Mouse (Mus musculus) neural tube, embryonic 15.5 days (tissue): ENCODE data around the gene Ppp1r3c. TPM values are rescaled to one million over a fixed set of nuclear protein-coding genes. Genes with fewer than 3 reads are reported as not detected.

Experiments used
- ATAC-seq: fragments of 200-750 bp; cut with Nextera tagmentation; 2 replicates; pipeline ENCODE4 v1.8.0; 2017; ENCODE audit warnings: mild to moderate bottlenecking, moderate TSS enrichment, moderate library complexity; ENCODE audit not compliant: low FRiP score
- H3K27ac ChIP-seq: fragments of 300-500 bp; sonication (generic); replicated peaks from 2 replicates; pipeline ENCODE4 v1.5.1; 2015; ENCODE audit warnings: mild to moderate bottlenecking, inconsistent platforms
- H3K27me3 ChIP-seq: fragments of 300-500 bp; sonication (generic); replicated peaks from 2 replicates; pipeline ENCODE4 v1.6.1; 2015; ENCODE audit warnings: inconsistent platforms
- H3K36me3 ChIP-seq: fragments of 300-500 bp; sonication (generic); 2 replicates; pipeline ENCODE4 v1.6.1; 2015; ENCODE audit warnings: inconsistent platforms
- H3K4me1 ChIP-seq: fragments of 300-500 bp; sonication (generic); 2 replicates; pipeline ENCODE4 v1.6.1; 2015; ENCODE audit warnings: inconsistent platforms
- H3K4me2 ChIP-seq: fragments of 300-500 bp; sonication (generic); 2 replicates; pipeline ENCODE4 v1.6.1; 2015; ENCODE audit warnings: inconsistent platforms, mild to moderate bottlenecking, moderate library complexity
- H3K4me3 ChIP-seq: fragments of 300-500 bp; sonication (generic); replicated peaks from 2 replicates; pipeline ENCODE4 v1.5.1; 2015; ENCODE audit warnings: mild to moderate bottlenecking, inconsistent platforms
- H3K9ac ChIP-seq: fragments of 300-500 bp; sonication (generic); replicated peaks from 2 replicates; pipeline ENCODE4 v1.6.1; 2015; ENCODE audit warnings: mild to moderate bottlenecking, inconsistent platforms
- H3K9me3 ChIP-seq: fragments of 300-500 bp; sonication (generic); replicated peaks from 2 replicates; pipeline ENCODE4 v1.6.1; 2016; ENCODE audit warnings: inconsistent platforms
- WGBS: fragments of 180-500 bp; shearing (Covaris S2); methylation state at CpG from one replicate; pipeline ENCODE4 v1.1.7; 2015; ENCODE audit warnings: mixed read lengths; 5-methylcytosine and 5-hydroxymethylcytosine counted together
- polyA plus RNA-seq: library from polyadenylated mRNA; unstranded; fragments of >200 nt; fragmentation: Nextera tagmentation; extraction: Ambion mirVana; gene quantifications from 2 replicates; pipeline ENCODE4 v1.2.1, GENCODE M21; 2015

Gene Ppp1r3c
- 21.9 and 24.6 TPM in 2 replicates for polyA plus RNA-seq

GRCm38 (mm10) chr19:36736537-36736936, at the start of gene Ppp1r3c:
Gene Ppp1r3c (minus strand): TSS chr19:36736653.
- peak within 1 kb of the TSS; percentile 69 for H3K9ac ChIP-seq
- peak within 1 kb of the TSS; percentile 62 for H3K4me3 ChIP-seq
- H3K4me1 ChIP-seq, result peaks cover 10% of the 10 kb centered on the region
- H3K27me3 ChIP-seq, result no peaks in the 10 kb centered on the region
- H3K36me3 ChIP-seq, result 0 out of 2 replicates have a peak, but pooled peaks cover 2% of the 10 kb centered on the region
- peak within 1 kb of the TSS; percentile 85 for H3K27ac ChIP-seq
- 0% methylated on average over 33 of the region's 33 CpGs for WGBS
- H3K4me2 ChIP-seq, result peak within 1 kb of the TSS; percentile 86
- peak; percentile 98 for ATAC-seq
- H3K9me3 ChIP-seq, result no peaks in the 10 kb centered on the region

GRCm38 (mm10) chr19:36783179-36783578, 46.7 kb upstream of the Ppp1r3c start:
- 89% methylated on average over 6 of the region's 6 CpGs for WGBS

DNA sequence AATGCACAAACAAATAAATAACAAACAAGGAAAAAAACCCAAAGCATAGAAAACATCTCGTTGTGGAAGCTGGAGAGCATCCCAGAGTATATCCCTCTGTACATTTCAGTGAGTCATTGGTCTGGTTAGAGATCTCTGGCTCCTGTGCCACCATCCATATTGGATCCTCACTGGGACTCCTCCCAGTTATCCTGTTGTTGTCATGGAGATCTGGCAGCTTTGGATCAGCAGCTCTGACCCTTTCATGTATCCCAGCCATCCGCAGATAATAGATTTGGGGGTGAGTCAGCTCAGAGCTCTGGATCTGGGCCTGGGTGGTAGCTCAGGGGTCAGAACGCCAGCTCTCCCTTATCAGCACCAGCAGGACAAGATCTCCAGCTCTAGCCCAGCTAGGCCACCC, 46.1 kb upstream of the Ppp1r3c start:
- Histone ChIP-seq H3K4me1 (no peaks in the 10 kb centered on the region), H3K9ac (no peak overlapping the region), H3K27me3 (no peaks in the 10 kb centered on the region), H3K27ac (no peak overlapping the region), H3K4me3 (no peak overlapping the region), H3K36me3 (no peaks in the 10 kb centered on the region), H3K4me2 (no peak overlapping the region), H3K9me3 (no peaks in the 10 kb centered on the region)
- no peak for ATAC-seq
- 77% methylated on average over 3 of the region's 3 CpGs for WGBS

More at GRCm38 (mm10) chr19:36783179-36783578, 46.7 kb upstream of the Ppp1r3c start:
- no peak overlapping the region for H3K9ac ChIP-seq
- no peaks in the 10 kb centered on the region for H3K27me3 ChIP-seq
- H3K36me3 ChIP-seq, result no peaks in the 10 kb centered on the region
- no peak overlapping the region for H3K4me2 ChIP-seq
- H3K4me1 ChIP-seq, result no peaks in the 10 kb centered on the region
- H3K4me3 ChIP-seq, result no peak overlapping the region
- no peaks in the 10 kb centered on the region for H3K9me3 ChIP-seq
- no peak; the same call in 1 of the 2 replicates for ATAC-seq
- no peak overlapping the region for H3K27ac ChIP-seq

GRCm38 (mm10) chr19:36781996-36782395, 45.5 kb upstream of the Ppp1r3c start:
- Histone ChIP-seq H3K9ac (no peak overlapping the region), H3K4me1 (no peaks in the 10 kb centered on the region), H3K9me3 (no peaks in the 10 kb centered on the region), H3K4me3 (no peak overlapping the region), H3K27ac (no peak overlapping the region), H3K36me3 (no peaks in the 10 kb centered on the region), H3K27me3 (no peaks in the 10 kb centered on the region), H3K4me2 (no peak overlapping the region)
- WGBS, result 85% methylated on average over 3 of the region's 3 CpGs
- no peak for ATAC-seq

DNA sequence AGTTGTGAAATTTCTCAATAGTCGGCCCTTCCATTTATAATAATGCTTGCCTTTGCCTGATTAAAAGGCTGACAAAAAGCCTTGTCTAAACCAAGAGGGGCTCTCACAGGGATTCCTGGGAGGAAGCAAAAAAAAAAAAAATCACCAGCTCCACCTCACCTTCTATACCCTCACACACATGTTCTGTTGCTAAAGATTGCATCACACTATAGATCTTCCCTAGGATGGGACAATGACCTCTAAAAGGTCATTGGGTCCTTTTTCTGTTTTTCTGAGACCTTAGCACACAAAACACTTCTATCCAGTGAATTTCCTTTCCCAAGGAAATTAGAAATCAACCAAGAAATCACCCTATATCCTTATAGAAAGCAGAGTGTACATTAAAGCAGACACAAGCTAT, 43.9 kb upstream of the Ppp1r3c start:
- H3K27me3 ChIP-seq, result no peaks in the 10 kb centered on the region
- no peak overlapping the region for H3K9ac ChIP-seq
- H3K4me2 ChIP-seq, result no peak overlapping the region
- no peaks in the 10 kb centered on the region for H3K36me3 ChIP-seq
- WGBS, result 85% methylated on average over 1 of the region's 1 CpGs
- no peaks in the 10 kb centered on the region for H3K4me1 ChIP-seq
- no peak overlapping the region for H3K4me3 ChIP-seq
- ATAC-seq, result no peak
- H3K27ac ChIP-seq, result no peak overlapping the region
- no peaks in the 10 kb centered on the region for H3K9me3 ChIP-seq

DNA sequence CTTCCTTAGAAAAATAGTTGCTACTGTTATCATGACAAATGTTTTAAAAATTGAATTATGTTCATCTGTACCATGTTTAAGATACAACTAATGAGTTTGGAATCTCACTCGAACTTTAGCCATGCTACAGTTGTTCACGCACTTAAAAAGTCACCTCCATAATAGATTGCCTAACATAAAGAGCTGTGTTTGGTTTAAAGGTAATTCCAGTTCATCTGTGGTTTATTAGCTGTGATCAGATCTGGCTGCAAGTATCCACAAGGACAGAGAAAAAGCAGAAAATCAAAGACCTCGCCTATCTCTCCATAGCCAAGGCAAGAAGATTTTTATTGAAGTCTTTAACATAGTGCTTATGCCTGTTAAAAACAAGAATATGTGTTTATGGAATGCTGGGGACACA, 43.3 kb upstream of the Ppp1r3c start:
- ATAC-seq, result no peak
- Histone ChIP-seq H3K4me1 (no peaks in the 10 kb centered on the region), H3K4me3 (no peak overlapping the region), H3K9me3 (no peaks in the 10 kb centered on the region), H3K9ac (no peak overlapping the region), H3K36me3 (no peaks in the 10 kb centered on the region), H3K27me3 (no peaks in the 10 kb centered on the region), H3K4me2 (no peak overlapping the region), H3K27ac (no peak overlapping the region)
- WGBS, result 80% methylated on average over 3 of the region's 3 CpGs

DNA sequence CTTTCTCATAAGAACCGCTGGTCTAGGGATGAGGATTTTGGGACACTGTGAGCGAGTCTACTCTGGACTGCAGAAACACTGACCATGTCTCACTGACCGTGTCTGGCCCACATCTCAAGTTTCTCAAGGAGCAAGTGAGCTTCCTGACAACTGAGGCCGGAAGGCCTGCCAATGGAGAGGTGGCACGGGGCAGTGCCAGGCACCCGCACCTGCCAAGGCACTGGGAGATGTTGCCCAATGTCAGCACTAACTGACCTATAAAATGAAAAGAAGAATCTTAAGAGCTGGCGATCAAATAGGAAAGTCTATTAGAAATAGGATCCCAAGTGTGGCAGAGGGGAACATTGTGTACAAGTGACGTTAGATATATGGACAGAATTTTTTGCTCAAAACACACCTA, 39.1 kb upstream of the Ppp1r3c start:
- Histone ChIP-seq H3K9me3 (no peaks in the 10 kb centered on the region), H3K27ac (no peak overlapping the region), H3K36me3 (no peaks in the 10 kb centered on the region), H3K4me3 (no peak overlapping the region), H3K9ac (no peak overlapping the region), H3K27me3 (no peaks in the 10 kb centered on the region), H3K4me2 (no peak overlapping the region), H3K4me1 (no peaks in the 10 kb centered on the region)
- ATAC-seq, result no peak
- WGBS, result 91% methylated on average over 8 of the region's 8 CpGs

- ATAC-seq, result no peak
- Histone ChIP-seq H3K4me2 (no peak overlapping the region), H3K27ac (no peak overlapping the region), H3K4me3 (no peak overlapping the region), H3K4me1 (no peaks in the 10 kb centered on the region), H3K27me3 (no peaks in the 10 kb centered on the region), H3K36me3 (no peaks in the 10 kb centered on the region), H3K9ac (no peak overlapping the region), H3K9me3 (no peaks in the 10 kb centered on the region)
- WGBS, result 88% methylated on average over 8 of the region's 8 CpGs
Measured at GRCm38 (mm10) chr19:36773716-36774459, 37.4 kb upstream of the Ppp1r3c start.

- no peaks in the 10 kb centered on the region for H3K9me3 ChIP-seq
- 88% methylated on average over 8 of the region's 8 CpGs for WGBS
- H3K4me2 ChIP-seq, result no peak overlapping the region
- H3K27me3 ChIP-seq, result no peaks in the 10 kb centered on the region
- no peak overlapping the region for H3K27ac ChIP-seq
- no peaks in the 10 kb centered on the region for H3K4me1 ChIP-seq
- no peak overlapping the region for H3K9ac ChIP-seq
- no peak overlapping the region for H3K4me3 ChIP-seq
- no peaks in the 10 kb centered on the region for H3K36me3 ChIP-seq
- no peak for ATAC-seq
Measured at GRCm38 (mm10) chr19:36768084-36768483, 31.6 kb upstream of the Ppp1r3c start.

DNA sequence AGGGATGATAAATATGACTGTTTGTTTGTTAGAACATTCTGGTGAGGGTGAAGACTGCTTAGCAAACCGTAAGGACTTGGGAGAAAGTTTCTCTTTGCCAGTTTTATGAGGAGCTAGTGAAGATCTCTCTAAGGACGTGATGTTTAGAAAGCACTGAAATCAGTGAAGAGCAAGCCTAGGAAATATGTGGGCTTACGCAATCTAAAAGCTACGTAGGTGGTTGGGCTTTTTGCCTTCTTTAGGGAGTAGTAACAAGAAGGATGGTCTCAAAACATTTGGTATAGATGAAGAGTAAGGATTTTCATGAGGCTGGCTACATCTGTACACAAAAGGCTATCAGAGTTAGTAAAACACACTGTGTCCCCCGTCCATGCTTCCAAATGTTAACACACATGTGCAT, 28.0 kb upstream of the Ppp1r3c start:
- ATAC-seq, result no peak
- no peak overlapping the region for H3K27ac ChIP-seq

GRCm38 (mm10) chr19:36748996-36749395, 12.5 kb upstream of the Ppp1r3c start:
- Histone ChIP-seq H3K9ac (no peak overlapping the region), H3K27me3 (no peaks in the 10 kb centered on the region), H3K36me3 (no peaks in the 10 kb centered on the region), H3K4me1 (no peaks in the 10 kb centered on the region), H3K9me3 (no peaks in the 10 kb centered on the region), H3K27ac (no peak overlapping the region), H3K4me3 (no peak overlapping the region), H3K4me2 (no peak overlapping the region)
- ATAC-seq, result no peak

More for the DNA sequence above, 28.0 kb upstream of the Ppp1r3c start:
- Histone ChIP-seq H3K36me3 (no peaks in the 10 kb centered on the region), H3K4me1 (no peaks in the 10 kb centered on the region), H3K4me3 (no peak overlapping the region), H3K9ac (no peak overlapping the region), H3K9me3 (no peaks in the 10 kb centered on the region), H3K27me3 (no peaks in the 10 kb centered on the region), H3K4me2 (no peak overlapping the region)
- WGBS, result 86% methylated on average over 5 of the region's 5 CpGs

GRCm38 (mm10) chr19:36742331-36742730, 5.9 kb upstream of the Ppp1r3c start:
- H3K27ac ChIP-seq, result no peak overlapping the region
- no peak for ATAC-seq
- H3K9ac ChIP-seq, result no peak overlapping the region
- H3K36me3 ChIP-seq, result no peaks in the 10 kb centered on the region
- H3K27me3 ChIP-seq, result no peaks in the 10 kb centered on the region
- H3K4me3 ChIP-seq, result no peak overlapping the region
- H3K4me1 ChIP-seq, result no peaks in the 10 kb centered on the region; the same call in 1 of the 2 replicates
- no peak overlapping the region for H3K4me2 ChIP-seq
- H3K9me3 ChIP-seq, result no peaks in the 10 kb centered on the region
